Mouse (Mus musculus): ENCODE results near the gene Dtnb. TPM values are rescaled to one million over a fixed set of nuclear protein-coding genes. Genes with fewer than 3 reads are reported as not detected.
A peak's percentile ranks its signal among the peaks of the same experiment; 100 is the strongest.

Dtnb gene
- polyA plus RNA-seq, 1 experiment from 2014 or later = 12.6 TPM

- TF ChIP-seq CTCF (IDR thresholded peaks at IDR 0.05; ENCODE audit: low read depth) = no peak
- no peak for TF ChIP-seq EP300 (optimal IDR thresholded peaks at IDR 0.05)
- peak overlapping the region; percentile 87 for H3K4me2 ChIP-seq (replicated peaks; ENCODE audit: low read depth)
- H3K27me3 ChIP-seq (ENCODE audit: control insufficient read depth, insufficient read depth, low read length) = no peaks in the 10 kb centered on the region
- H3K36me3 ChIP-seq (ENCODE audit: control insufficient read depth, insufficient read depth, low read length) = no peaks in the 10 kb centered on the region
- ATAC-seq (ENCODE audit: low FRiP score, low TSS enrichment) (peak; percentile 47), DNase-seq (ENCODE audit: low spot score) (peak; percentile 80)
- peak overlapping the region; percentile 95 for H3K27ac ChIP-seq (replicated peaks)
- peaks cover 28% of the 10 kb centered on the region for H3K4me1 ChIP-seq (replicated peaks; ENCODE audit: control insufficient read depth, insufficient read depth)
- H3K9ac ChIP-seq (ENCODE audit: low read length) = peak overlapping the region; percentile 87
- under 1% methylated on average over 45 of the region's 141 CpGs for WGBS
- H3K9me3 ChIP-seq (ENCODE audit: control insufficient read depth, low read length) = no peaks in the 10 kb centered on the region
- peak overlapping the region; percentile 79 for H3K4me3 ChIP-seq (ENCODE audit: low read depth, low read length)
Observed at GRCm38 (mm10) chr12:3806703-3807547, 234.7 kb downstream of the Dtnb start.

- H3K27me3 ChIP-seq (ENCODE audit: control insufficient read depth, insufficient read depth, low read length) = no peaks in the 10 kb centered on the region
- peak; percentile 43 for ATAC-seq (ENCODE audit: low FRiP score, low TSS enrichment)
- H3K4me3 ChIP-seq (ENCODE audit: low read depth, low read length) = peak overlapping the region; percentile 79
- no peak for TF ChIP-seq CTCF (IDR thresholded peaks at IDR 0.05; ENCODE audit: low read depth)
- no peak for TF ChIP-seq EP300 (optimal IDR thresholded peaks at IDR 0.05)
- no peaks in the 10 kb centered on the region for H3K36me3 ChIP-seq (ENCODE audit: control insufficient read depth, insufficient read depth, low read length)
- peak overlapping the region; percentile 87 for H3K4me2 ChIP-seq (replicated peaks; ENCODE audit: low read depth)
- 0% methylated on average over 31 of the region's 105 CpGs for WGBS
- peak; percentile 79 for DNase-seq (ENCODE audit: low spot score)
- H3K9ac ChIP-seq (ENCODE audit: low read length) = peak overlapping the region; percentile 87
- no peaks in the 10 kb centered on the region for H3K9me3 ChIP-seq (ENCODE audit: control insufficient read depth, low read length)
- peaks cover 28% of the 10 kb centered on the region for H3K4me1 ChIP-seq (replicated peaks; ENCODE audit: control insufficient read depth, insufficient read depth)
- peak overlapping the region; percentile 95 for H3K27ac ChIP-seq (replicated peaks)
Observed at GRCm38 (mm10) chr12:3807548-3808395, 235.6 kb downstream of the Dtnb start.

- ATAC-seq (ENCODE audit: low FRiP score, low TSS enrichment) (peak; percentile 17), DNase-seq (ENCODE audit: low spot score) (peak; percentile 58)
- Histone ChIP-seq H3K27ac (replicated peaks) (peak overlapping the region; percentile 95), H3K27me3 (ENCODE audit: control insufficient read depth, insufficient read depth, low read length) (no peaks in the 10 kb centered on the region), H3K9ac (ENCODE audit: low read length) (peak overlapping the region; percentile 87), H3K4me1 (replicated peaks; ENCODE audit: control insufficient read depth, insufficient read depth) (peaks cover 28% of the 10 kb centered on the region), H3K4me3 (ENCODE audit: low read depth, low read length) (peak overlapping the region; percentile 79), H3K9me3 (ENCODE audit: control insufficient read depth, low read length) (no peaks in the 10 kb centered on the region), H3K36me3 (ENCODE audit: control insufficient read depth, insufficient read depth, low read length) (no peaks in the 10 kb centered on the region), H3K4me2 (replicated peaks; ENCODE audit: low read depth) (peak overlapping the region; percentile 87)
- TF ChIP-seq EP300 (optimal IDR thresholded peaks at IDR 0.05) (no peak), CTCF (IDR thresholded peaks at IDR 0.05; ENCODE audit: low read depth) (no peak)
- WGBS = 6% methylated on average over 9 of the region's 10 CpGs
Observed at GRCm38 (mm10) chr12:3808396-3808981, 236.3 kb downstream of the Dtnb start.

- peaks cover 28% of the 10 kb centered on the region for H3K4me1 ChIP-seq (replicated peaks; ENCODE audit: control insufficient read depth, insufficient read depth)
- no peaks in the 10 kb centered on the region for H3K9me3 ChIP-seq (ENCODE audit: control insufficient read depth, low read length)
- H3K27me3 ChIP-seq (ENCODE audit: control insufficient read depth, insufficient read depth, low read length) = no peaks in the 10 kb centered on the region
- TF ChIP-seq CTCF (IDR thresholded peaks at IDR 0.05; ENCODE audit: low read depth) = 0 out of 2 replicates have a peak, but pooled peaks have one; percentile 8
- TF ChIP-seq EP300 (optimal IDR thresholded peaks at IDR 0.05) = no peak
- H3K27ac ChIP-seq (replicated peaks) = peak overlapping the region; percentile 30; the same call in 1 of the 2 replicates
- ATAC-seq (ENCODE audit: low FRiP score, low TSS enrichment) = no peak
- H3K4me3 ChIP-seq (ENCODE audit: low read depth, low read length) = no peak overlapping the region
- peak; percentile 31 for DNase-seq (ENCODE audit: low spot score)
- H3K9ac ChIP-seq (ENCODE audit: low read length) = 0 out of 2 replicates have a peak overlapping the region, but pooled peaks have one; percentile 35
- no peaks in the 10 kb centered on the region for H3K36me3 ChIP-seq (ENCODE audit: control insufficient read depth, insufficient read depth, low read length)
- peak overlapping the region; percentile 5; the same call in 1 of the 2 replicates for H3K4me2 ChIP-seq (replicated peaks; ENCODE audit: low read depth)
- 47% methylated on average over 7 of the region's 7 CpGs for WGBS
Observed at GRCm38 (mm10) chr12:3809520-3810180, 237.5 kb downstream of the Dtnb start.

- H3K4me3 ChIP-seq (ENCODE audit: low read depth, low read length) = no peak overlapping the region
- ATAC-seq (ENCODE audit: low FRiP score, low TSS enrichment) = no peak
- H3K4me1 ChIP-seq (replicated peaks; ENCODE audit: control insufficient read depth, insufficient read depth) = peaks cover 30% of the 10 kb centered on the region
- TF ChIP-seq EP300 (optimal IDR thresholded peaks at IDR 0.05) (no peak), CTCF (IDR thresholded peaks at IDR 0.05; ENCODE audit: low read depth) (no peak)
- H3K27ac ChIP-seq (replicated peaks) = peak overlapping the region; percentile 13; the same call in 1 of the 2 replicates
- no peaks in the 10 kb centered on the region for H3K9me3 ChIP-seq (ENCODE audit: control insufficient read depth, low read length)
- DNase-seq (ENCODE audit: low spot score) = peak; percentile 29
- H3K4me2 ChIP-seq (replicated peaks; ENCODE audit: low read depth) = 0 out of 2 replicates have a peak overlapping the region, but pooled peaks have one; percentile 3
- 0 out of 2 replicates have a peak overlapping the region, but pooled peaks have one; percentile 35 for H3K9ac ChIP-seq (ENCODE audit: low read length)
- WGBS = 11% methylated on average over 4 of the region's 4 CpGs
- H3K27me3 ChIP-seq (ENCODE audit: control insufficient read depth, insufficient read depth, low read length) = no peaks in the 10 kb centered on the region
- H3K36me3 ChIP-seq (ENCODE audit: control insufficient read depth, insufficient read depth, low read length) = no peaks in the 10 kb centered on the region
Observed at GRCm38 (mm10) chr12:3810455-3810854, 238.3 kb downstream of the Dtnb start.

All from stomach, postnatal 0 days (tissue).